ENCODE assay signal across 18 mouse cellular contexts in genomic region chr4:110293238-110293637, GRCm38 (mm10). TPM values are rescaled to one million over a fixed set of nuclear protein-coding genes. Genes with fewer than 3 reads are reported as not detected.
"Had no signal": no experiment of that assay in that cellular context is flagged by ENCODE, and none has a peak within 500 bp of the region (broad histone marks: within the 10 kb centered on the region; RNA-seq: fewer than 3 reads in every experiment).

No protein-coding gene starts in this region.

- H3K36me3 ChIP-seq: limb, embryonic 12.5 days; limb, embryonic 15.5 days; midbrain, embryonic 10.5 days; midbrain, embryonic 13.5 days had no signal

- H3K9me3 ChIP-seq: limb, embryonic 12.5 days; limb, embryonic 15.5 days; midbrain, embryonic 10.5 days; midbrain, embryonic 13.5 days had no signal

- ATAC-seq: liver, postnatal 0 days; lung, postnatal 0 days; midbrain, embryonic 16.5 days had no signal

- H3K4me3 ChIP-seq: limb, embryonic 12.5 days; limb, embryonic 15.5 days; midbrain, embryonic 10.5 days; midbrain, embryonic 13.5 days; myocyte had no signal

- H3K4me2 ChIP-seq: limb, embryonic 12.5 days; limb, embryonic 15.5 days; liver, embryonic 11.5 days; lung, embryonic 14.5 days had no signal

- DNase-seq: kidney, adult 11 months; kidney, adult 9 months; kidney, postnatal 10 days; kidney, postnatal 36 days; liver, postnatal 0 days; lung, embryonic 14.5 days; thymus, adult 18-20 months; thymus, postnatal 36 days had no signal

- H3K27ac ChIP-seq: limb, embryonic 12.5 days; limb, embryonic 15.5 days; liver, embryonic 14.5 days; macrophage; midbrain, embryonic 13.5 days had no signal

- H3K27me3 ChIP-seq: limb, embryonic 12.5 days; limb, embryonic 15.5 days had no signal

- H3K4me1 ChIP-seq: limb, embryonic 12.5 days; limb, embryonic 15.5 days had no signal

- H3K9ac ChIP-seq: limb, embryonic 12.5 days; limb, embryonic 15.5 days; liver, embryonic 14.5 days; liver, postnatal 0 days; lung, embryonic 14.5 days; midbrain, embryonic 13.5 days had no signal

RNA-seq across cellular contexts. Expression of gene Elavl4, which starts 58.5 kb away (rescaled TPM):
- polyA plus RNA-seq: macrophage, myocyte had no signal
